Mouse (Mus musculus) cerebellum, adult 2 months (tissue): ENCODE measurements around the gene March11. TPM values are rescaled to one million over a fixed set of nuclear protein-coding genes. Genes with fewer than 3 reads are reported as not detected.

ENCODE experiments used
- DNase-seq, 2 experiments: peaks; one replicate each; pipeline ENCODE4 v3.0.0; 2021
- H3K27ac ChIP-seq: fragments of 200-500 bp; 2 replicates; pipeline ENCODE4 v1.5.1; 2012; ENCODE audit warnings: low read length, control low read depth, inconsistent platforms; ENCODE audit not compliant: insufficient read depth
- H3K27me3 ChIP-seq: fragments of 200-500 bp; 2 replicates; pipeline ENCODE4 v1.6.1; 2012; ENCODE audit warnings: inconsistent platforms, mild to moderate bottlenecking, low read length, moderate library complexity; ENCODE audit not compliant: control insufficient read depth, insufficient read depth
- H3K4me1 ChIP-seq: fragments of 200-500 bp; 2 replicates; pipeline ENCODE4 v1.6.1; 2011; ENCODE audit warnings: low read length; ENCODE audit not compliant: control insufficient read depth, insufficient read depth
- H3K4me3 ChIP-seq: fragments of 200-500 bp; replicated peaks from 2 replicates; pipeline ENCODE3; 2011; ENCODE audit warnings: mild to moderate bottlenecking, low read depth, low read length, control low read depth; ENCODE audit not compliant: insufficient read depth
- CTCF ChIP-seq: fragments of 200-500 bp; IDR thresholded peaks from 2 replicates; pipeline ENCODE4 v1.5.1; 2011; ENCODE audit warnings: low read depth, mild to moderate bottlenecking, control low read depth, low read length, moderate library complexity, borderline replicate concordance; ENCODE audit not compliant: insufficient read depth
- POLR2A ChIP-seq: fragments of 200-500 bp; IDR thresholded peaks from 2 replicates; pipeline ENCODE4 v1.6.1; 2011; ENCODE audit warnings: low read length, control low read depth, borderline replicate concordance; ENCODE audit not compliant: insufficient read depth
- WGBS: fragments of 180-500 bp; shearing (Covaris S2); methylation state at CpG from one replicate; pipeline ENCODE4 v1.1.7; 2018; 5-methylcytosine and 5-hydroxymethylcytosine counted together
- polyA plus RNA-seq: library from polyadenylated mRNA; depleted of rRNA; stranded (reverse); fragments of >200 nt; gene quantifications from 2 replicates; pipeline ENCODE4 v1.2.3, GENCODE M21; 2012

The March11 gene
- polyA plus RNA-seq, 1 experiment = 17.2 TPM

GRCm38 (mm10) chr15:26298668-26299067 is 10.2 kb upstream of the March11 start:
- no peaks in the 10 kb centered on the region for H3K27me3 ChIP-seq
- no peak overlapping the region for H3K4me3 ChIP-seq
- WGBS = 64% methylated on average over 6 of the region's 6 CpGs
- DNase-seq = no peak
- no peaks in the 10 kb centered on the region for H3K4me1 ChIP-seq
- TF ChIP-seq POLR2A (no peak), CTCF (no peak)
- no peak overlapping the region for H3K27ac ChIP-seq

GRCm38 (mm10) chr15:26309291-26309931 is 563 bp downstream of the March11 start:
- Histone ChIP-seq H3K4me1 (no peaks in the 10 kb centered on the region), H3K27ac (no peak overlapping the region), H3K4me3 (peak overlapping the region; percentile 55), H3K27me3 (no peaks in the 10 kb centered on the region)
- no peak for TF ChIP-seq POLR2A
- 2% methylated on average over 55 of the region's 62 CpGs for WGBS
- DNase-seq = peak; percentile 29 to 55

- no peak for DNase-seq
- Histone ChIP-seq H3K4me3 (no peak overlapping the region), H3K27ac (no peak overlapping the region), H3K27me3 (no peaks in the 10 kb centered on the region), H3K4me1 (no peaks in the 10 kb centered on the region)
- TF ChIP-seq CTCF = no peak
- no peak for TF ChIP-seq POLR2A
- WGBS = 66% methylated on average over 2 of the region's 2 CpGs
These were observed 11.0 kb downstream of the March11 start for GRCm38 (mm10) chr15:26319866-26320265.

- Histone ChIP-seq H3K4me1 (no peaks in the 10 kb centered on the region), H3K4me3 (no peak overlapping the region), H3K27me3 (no peaks in the 10 kb centered on the region), H3K27ac (no peak overlapping the region)
- 79% methylated on average over 3 of the region's 3 CpGs for WGBS
- no peak for TF ChIP-seq CTCF
- TF ChIP-seq POLR2A = no peak
- no peak for DNase-seq
These were observed 11.6 kb downstream of the March11 start for GRCm38 (mm10) chr15:26320402-26320801.

- TF ChIP-seq POLR2A (no peak), CTCF (no peak)
- 85% methylated on average over 4 of the region's 4 CpGs for WGBS
- no peak overlapping the region for H3K27ac ChIP-seq
- DNase-seq = no peak
- no peak overlapping the region for H3K4me3 ChIP-seq
- H3K27me3 ChIP-seq = no peaks in the 10 kb centered on the region
- no peaks in the 10 kb centered on the region for H3K4me1 ChIP-seq
These were observed 14.0 kb downstream of the March11 start for GRCm38 (mm10) chr15:26322804-26323203.

- peak in 1 of 2 experiments; percentile 12 for DNase-seq
These were observed 18.3 kb downstream of the March11 start for GRCm38 (mm10) chr15:26327157-26327556.

GRCm38 (mm10) chr15:26335791-26336190 is 26.9 kb downstream of the March11 start:
- TF ChIP-seq CTCF (no peak), POLR2A (no peak)
- WGBS = 50% methylated on average over 3 of the region's 3 CpGs

More at GRCm38 (mm10) chr15:26327157-26327556, 18.3 kb downstream of the March11 start:
- H3K27ac ChIP-seq = no peak overlapping the region
- H3K27me3 ChIP-seq = no peaks in the 10 kb centered on the region
- TF ChIP-seq POLR2A (no peak), CTCF (peak; percentile 31; the same call in 1 of the 2 replicates)
- H3K4me1 ChIP-seq = no peaks in the 10 kb centered on the region
- no peak overlapping the region for H3K4me3 ChIP-seq
- WGBS = 84% methylated on average over 1 of the region's 1 CpGs

GRCm38 (mm10) chr15:26337775-26338174 is 28.9 kb downstream of the March11 start:
- no peak for DNase-seq
- H3K4me3 ChIP-seq = no peak overlapping the region
- WGBS = 51% methylated on average over 2 of the region's 2 CpGs
- H3K4me1 ChIP-seq = peaks cover 4% of the 10 kb centered on the region; the same call in 1 of the 2 replicates
- H3K27me3 ChIP-seq = no peaks in the 10 kb centered on the region
- TF ChIP-seq POLR2A (no peak), CTCF (no peak)
- no peak overlapping the region for H3K27ac ChIP-seq

More at GRCm38 (mm10) chr15:26335791-26336190, 26.9 kb downstream of the March11 start:
- Histone ChIP-seq H3K4me1 (peaks cover 4% of the 10 kb centered on the region; the same call in 1 of the 2 replicates), H3K27ac (no peak overlapping the region), H3K4me3 (no peak overlapping the region), H3K27me3 (no peaks in the 10 kb centered on the region)
- no peak for DNase-seq
